Mouse (Mus musculus) thymus, postnatal 10 days (tissue): Measurements from ENCODE around the gene Kl.

Experiments used
- DNase-seq, 2 experiments: peaks; one replicate each; pipeline ENCODE4 v3.0.0; 2021; ENCODE audit warnings: low spot score in 2 of 2

Kl gene

DNA sequence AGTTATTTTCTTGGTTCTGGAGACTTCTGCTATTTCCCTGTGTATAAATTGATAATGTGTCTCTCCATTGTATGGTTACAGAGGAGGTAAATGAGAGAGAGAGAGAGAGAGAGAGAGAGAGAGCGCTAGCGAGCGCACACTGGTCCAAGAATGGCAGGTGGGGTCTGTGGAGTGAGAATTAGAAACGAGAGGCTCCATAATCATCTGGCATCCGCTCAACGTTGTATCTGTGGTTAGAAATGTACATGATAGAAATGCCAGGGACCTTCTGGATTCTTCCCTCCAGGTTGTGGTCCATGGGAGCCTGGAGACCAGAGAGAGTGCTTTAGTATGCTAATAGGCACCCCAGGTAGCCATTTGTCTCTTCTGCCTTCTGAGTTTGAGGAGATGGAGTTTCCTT, 76.5 kb downstream of the Kl start:
- no peak for DNase-seq

DNA sequence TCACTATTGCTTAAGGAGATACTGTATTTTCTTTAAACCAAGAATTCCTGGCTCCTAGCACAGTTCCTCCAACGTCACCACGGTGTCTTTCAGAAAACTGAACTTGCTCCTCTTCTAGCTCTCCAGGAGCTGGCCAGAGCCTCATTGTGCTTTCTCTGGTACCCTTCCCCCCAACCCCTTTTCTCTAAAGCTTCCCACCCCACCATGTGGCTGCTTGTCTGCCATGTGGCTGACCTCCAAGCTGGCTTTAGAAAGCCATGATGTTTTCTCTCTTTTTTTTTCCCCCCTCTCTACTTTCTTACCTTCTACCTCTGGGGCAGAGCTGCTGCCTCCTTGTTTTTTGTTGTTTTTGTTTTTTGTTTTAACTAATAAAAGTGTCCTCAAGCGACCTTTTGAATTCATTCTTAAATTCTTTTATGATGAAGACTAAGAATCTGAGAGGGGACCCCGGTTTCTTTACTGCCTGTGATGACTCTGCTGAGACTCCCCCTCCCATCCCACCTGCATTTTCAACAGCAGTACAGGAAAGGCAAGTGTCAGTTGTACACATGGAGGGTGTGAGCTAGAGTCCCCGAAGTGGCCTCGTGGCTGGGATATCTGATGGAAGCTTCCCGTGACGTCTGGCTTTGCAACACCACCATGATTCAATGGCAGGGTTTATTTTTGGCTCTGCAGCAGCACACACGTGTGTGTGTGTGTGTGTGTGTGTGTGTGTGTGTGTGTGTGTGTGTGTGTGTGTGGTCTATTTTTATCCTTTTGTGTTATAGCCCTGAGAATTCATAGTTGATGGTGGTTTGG, 82.5 kb downstream of the Kl start:
- DNase-seq: no peak

DNA sequence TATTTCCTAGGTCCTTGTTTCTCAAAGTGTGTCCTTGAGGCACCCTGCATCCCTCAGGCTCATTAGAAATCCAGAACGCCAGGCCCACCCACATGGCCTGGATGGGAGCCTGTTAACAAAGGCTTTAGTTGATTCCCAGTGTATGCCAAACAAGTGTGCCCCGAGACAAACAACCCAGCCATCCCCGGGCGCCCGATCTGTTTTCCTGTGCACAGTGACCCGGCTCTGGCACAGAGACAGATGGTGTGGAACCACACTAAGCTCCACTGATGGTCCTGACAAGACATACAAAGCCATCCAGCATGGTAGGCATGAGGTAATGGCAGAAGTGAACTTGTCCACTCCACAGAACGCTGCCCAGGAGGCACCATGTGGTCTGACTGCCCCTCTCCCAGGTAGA, 85.5 kb downstream of the Kl start:
- DNase-seq: no peak

DNA sequence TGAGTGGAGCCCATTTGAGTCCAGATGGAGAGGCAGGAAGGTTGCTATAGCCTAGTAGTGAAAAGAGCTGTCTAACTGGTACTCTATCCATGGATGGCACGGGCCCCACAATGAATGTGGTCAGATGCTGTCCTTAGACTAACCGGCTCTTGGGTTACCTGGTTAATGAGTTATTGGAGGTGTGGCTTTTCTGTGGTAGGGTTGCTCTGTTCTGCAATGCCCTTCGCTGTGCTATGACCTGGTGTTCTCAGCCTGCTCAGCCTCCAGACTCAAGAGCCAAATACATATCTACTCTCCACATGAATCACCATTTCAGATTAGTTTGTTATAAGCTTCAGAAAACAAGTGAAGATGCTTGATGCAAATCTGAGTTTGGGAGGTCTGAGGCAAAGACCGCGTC, 90.5 kb downstream of the Kl start:
- no peak for DNase-seq
